Mouse (Mus musculus): ENCODE measurements around the gene Ostc.

Gene Ostc

GRCm38 (mm10) chr3:130646110-130646810 is 63.0 kb downstream of the Ostc start:
- in situ Hi-C loops (cut with MseI, MboI): no loop called here

Data from mouse trophoblast stem cell (cell line).